Mouse (Mus musculus) midbrain, embryonic 14.5 days (tissue): Measurements from ENCODE around the gene Sbno1. TPM values are rescaled to one million over a fixed set of nuclear protein-coding genes. Genes with fewer than 3 reads are reported as not detected.

ENCODE experiments used
- ATAC-seq: fragments of 200-750 bp; cut with Nextera tagmentation; 2 replicates; pipeline ENCODE4 v1.8.0; 2017; ENCODE audit warnings: moderate number of reproducible peaks, moderate library complexity; ENCODE audit not compliant: low FRiP score, low TSS enrichment
- DNase-seq: peaks from one replicate; pipeline ENCODE4 v3.0.0-alpha.2; 2015
- H3K27ac ChIP-seq: fragments of 300-500 bp; sonication (generic); replicated peaks from 2 replicates; pipeline ENCODE4 v1.5.1; 2014; ENCODE audit warnings: mild to moderate bottlenecking, low read depth, low read length, moderate library complexity
- H3K27me3 ChIP-seq: fragments of 300-500 bp; sonication (generic); 2 replicates; pipeline ENCODE4 v1.6.1; 2014; ENCODE audit warnings: low read length, control low read depth, mixed read lengths; ENCODE audit not compliant: control insufficient read depth, insufficient read depth
- H3K36me3 ChIP-seq: fragments of 300-500 bp; sonication (generic); 2 replicates; pipeline ENCODE4 v1.6.1; 2014; ENCODE audit warnings: low read length, control low read depth; ENCODE audit not compliant: control insufficient read depth, insufficient read depth
- H3K4me1 ChIP-seq: fragments of 300-500 bp; sonication (generic); 2 replicates; pipeline ENCODE4 v1.6.1; 2014; ENCODE audit warnings: mild to moderate bottlenecking, antibody characterized with exemption, low read length, control low read depth; ENCODE audit not compliant: control insufficient read depth, insufficient read depth
- H3K4me2 ChIP-seq: fragments of 300-500 bp; sonication (generic); 2 replicates; pipeline ENCODE4 v1.6.1; 2014; ENCODE audit warnings: mild to moderate bottlenecking, low read length, moderate library complexity
- H3K4me3 ChIP-seq: fragments of 300-500 bp; sonication (generic); replicated peaks from 2 replicates; pipeline ENCODE4 v1.5.1; 2014; ENCODE audit warnings: low read depth, low read length
- H3K9ac ChIP-seq: fragments of 300-500 bp; sonication (generic); replicated peaks from 2 replicates; pipeline ENCODE4 v1.6.1; 2014; ENCODE audit warnings: mild to moderate bottlenecking, low read length, moderate library complexity
- H3K9me3 ChIP-seq: fragments of 300-500 bp; sonication (generic); 2 replicates; pipeline ENCODE4 v1.6.1; 2016; ENCODE audit warnings: low read length, control low read depth, mixed read lengths; ENCODE audit not compliant: control insufficient read depth
- WGBS: fragments of 180-500 bp; shearing (Covaris S2); extraction: QIAGEN DNeasy Blood & Tissue Kit; methylation state at CpG from one replicate; pipeline ENCODE4 v1.1.7; 2014; 5-methylcytosine and 5-hydroxymethylcytosine counted together
- polyA plus RNA-seq: library from polyadenylated mRNA; unstranded; fragments of >200 nt; fragmentation: Nextera tagmentation; extraction: Ambion mirVana; gene quantifications from 2 replicates; pipeline ENCODE4 v1.2.1, GENCODE M21; 2014

Sbno1 gene
- polyA plus RNA-seq, 1 experiment from 2014 or later: 114 TPM

DNA sequence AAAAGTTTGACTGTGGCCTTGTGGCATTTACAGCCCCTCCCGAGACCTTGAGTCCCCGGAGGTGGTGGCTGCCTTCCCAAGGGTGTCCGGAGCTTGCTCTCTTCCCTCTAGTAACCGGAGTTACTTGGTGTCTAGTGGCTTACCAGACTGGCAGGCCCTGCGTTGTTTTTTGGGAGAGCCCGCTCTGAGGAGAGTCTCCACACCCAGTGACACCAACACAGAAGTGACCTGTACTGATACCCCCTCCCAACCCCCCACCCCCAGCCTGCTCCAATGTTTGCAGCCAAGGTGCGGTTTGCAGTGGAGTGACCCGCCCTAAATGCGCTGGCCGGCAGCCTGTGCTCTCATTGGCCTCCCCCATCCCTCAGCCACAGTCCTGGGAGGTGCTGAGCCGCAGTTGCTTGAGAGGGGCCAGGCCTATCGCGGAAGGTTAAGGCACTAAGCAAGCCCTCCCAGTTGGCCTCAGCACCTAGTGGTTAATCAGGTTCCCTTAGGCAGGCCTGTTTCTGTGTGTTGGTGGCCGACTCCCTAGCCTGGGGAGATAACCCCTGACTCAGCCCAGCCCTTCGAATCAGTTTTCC, 20.6 kb upstream of the Sbno1 start:
- Histone ChIP-seq H3K9me3 (no peaks in the 10 kb centered on the region), H3K36me3 (peaks cover 43% of the 10 kb centered on the region), H3K9ac (peak overlapping the region; percentile 88), H3K27me3 (no peaks in the 10 kb centered on the region), H3K4me1 (peaks cover 15% of the 10 kb centered on the region), H3K4me3 (peak overlapping the region; percentile 81), H3K4me2 (peak overlapping the region; percentile 87), H3K27ac (no peak overlapping the region)
- 4% methylated on average over 15 of the region's 15 CpGs for WGBS
- DNase-seq (peak; percentile 26), ATAC-seq (no peak)

DNA sequence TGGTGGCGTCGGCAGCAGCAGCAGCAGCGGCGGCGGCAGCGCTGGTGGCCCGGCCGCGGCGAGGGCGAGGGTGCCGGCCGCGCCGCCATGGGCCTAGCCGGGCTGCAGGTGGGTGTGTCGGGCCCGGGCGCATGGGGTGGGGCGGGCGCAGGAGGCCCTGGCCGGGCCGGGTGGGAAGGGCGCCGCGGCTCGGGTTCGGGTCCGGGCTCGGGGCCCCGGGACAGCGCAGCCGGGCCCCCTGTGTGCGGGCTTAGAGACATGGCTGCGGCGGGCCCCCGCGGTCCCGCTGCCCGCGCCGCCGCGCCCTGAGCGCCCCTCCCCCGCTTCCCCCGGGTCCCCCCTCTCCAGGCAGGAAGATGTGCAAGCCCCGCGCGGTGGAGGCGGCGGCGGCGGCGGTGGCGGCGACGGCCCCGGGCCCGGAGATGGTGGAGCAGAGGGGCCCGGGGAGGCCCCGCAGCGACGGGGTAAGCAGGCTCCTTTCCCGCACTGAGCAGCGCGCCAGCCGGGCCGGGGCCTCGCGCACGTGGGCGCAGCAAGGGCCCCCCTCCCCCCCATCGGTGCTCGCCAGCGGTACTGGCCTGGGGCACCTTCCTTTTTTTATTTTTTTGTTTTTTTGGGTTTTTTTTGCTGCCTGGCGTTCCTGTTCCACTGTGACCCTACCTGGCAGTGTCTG, 20.0 kb upstream of the Sbno1 start:
- H3K27ac ChIP-seq: peak overlapping the region; percentile 80
- peak overlapping the region; percentile 87 for H3K4me2 ChIP-seq
- H3K36me3 ChIP-seq: peaks cover 37% of the 10 kb centered on the region
- under 1% methylated on average over 67 of the region's 77 CpGs for WGBS
- H3K4me3 ChIP-seq: peak overlapping the region; percentile 81
- H3K27me3 ChIP-seq: no peaks in the 10 kb centered on the region
- no peaks in the 10 kb centered on the region for H3K9me3 ChIP-seq
- ATAC-seq (peak; percentile 71), DNase-seq (peak; percentile 63)
- H3K4me1 ChIP-seq: peaks cover 15% of the 10 kb centered on the region
- peak overlapping the region; percentile 88 for H3K9ac ChIP-seq

DNA sequence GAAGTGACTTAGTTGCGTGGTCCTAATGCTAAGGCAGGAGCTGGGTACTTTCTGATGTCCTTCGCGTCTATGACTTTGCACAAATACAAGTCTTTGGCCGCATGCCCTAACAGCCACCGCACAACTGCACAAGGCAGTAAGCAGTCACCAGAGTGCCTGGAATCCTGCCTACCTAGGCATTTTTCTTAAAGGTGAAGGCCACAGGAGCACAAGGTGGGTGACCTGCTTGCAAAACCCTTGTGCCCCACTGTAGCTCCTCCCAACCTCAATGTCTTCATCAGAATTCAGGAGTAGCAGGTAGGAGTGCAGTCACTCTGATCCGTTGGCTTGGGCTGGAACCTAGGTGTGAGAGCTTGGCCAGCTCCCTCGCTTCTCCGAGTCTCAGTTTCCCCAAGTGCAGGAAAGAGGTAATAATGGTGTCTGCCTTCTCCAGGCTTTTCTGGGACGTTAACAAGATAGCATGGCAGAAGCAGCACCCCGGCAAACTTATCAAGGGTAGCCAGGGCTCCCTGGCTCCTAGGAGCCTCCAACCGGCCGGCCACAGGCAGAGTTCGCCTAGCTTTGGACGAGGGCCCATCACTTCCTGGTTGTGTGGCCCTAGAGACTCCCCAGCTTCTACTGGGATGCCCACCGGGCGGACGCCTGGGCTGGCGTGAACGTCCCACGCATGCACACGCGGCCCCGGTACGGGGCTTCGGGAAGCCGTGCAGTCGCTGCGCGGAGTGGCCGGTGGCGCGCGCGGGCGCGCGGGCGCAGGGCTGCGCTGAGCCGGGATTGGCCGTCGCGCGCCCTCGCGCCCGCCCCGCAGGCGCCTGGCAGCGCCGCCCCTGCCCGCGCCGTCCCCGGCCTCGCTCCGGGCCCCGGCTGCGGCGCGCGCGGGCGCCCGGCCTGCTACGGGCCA, 19.1 kb upstream of the Sbno1 start:
- WGBS: 7% methylated on average over 42 of the region's 66 CpGs
- Histone ChIP-seq H3K9me3 (no peaks in the 10 kb centered on the region), H3K4me2 (peak overlapping the region; percentile 87), H3K27ac (peak overlapping the region; percentile 80), H3K27me3 (no peaks in the 10 kb centered on the region), H3K4me1 (peaks cover 18% of the 10 kb centered on the region), H3K9ac (peak overlapping the region; percentile 88), H3K4me3 (peak overlapping the region; percentile 81), H3K36me3 (peaks cover 28% of the 10 kb centered on the region)
- ATAC-seq (peak; percentile 92), DNase-seq (peak; percentile 94)

DNA sequence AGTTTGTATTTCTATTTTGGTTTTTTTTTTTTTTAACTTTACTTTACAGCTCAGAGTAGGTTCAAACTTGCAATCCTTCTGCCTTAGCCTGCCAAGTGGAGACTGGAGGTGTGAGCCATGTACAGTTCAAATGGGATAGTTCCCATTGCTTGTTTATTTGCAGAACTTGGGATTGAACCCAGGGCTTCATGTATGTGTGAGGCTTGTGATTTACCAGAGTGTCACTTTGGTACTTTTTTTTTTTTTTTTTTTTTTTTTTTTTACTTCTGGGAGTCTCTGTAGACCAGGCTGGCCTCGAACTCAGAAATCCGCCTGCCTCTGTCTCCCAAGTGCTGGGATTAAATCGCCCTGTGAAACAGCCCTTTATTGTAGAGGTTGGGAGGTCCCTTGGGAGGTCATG, 18.4 kb upstream of the Sbno1 start:
- WGBS: 71% methylated on average over 3 of the region's 3 CpGs
- no peak overlapping the region for H3K9ac ChIP-seq
- no peaks in the 10 kb centered on the region for H3K27me3 ChIP-seq
- peaks cover 22% of the 10 kb centered on the region for H3K36me3 ChIP-seq
- H3K4me3 ChIP-seq: no peak overlapping the region
- H3K27ac ChIP-seq: no peak overlapping the region
- H3K4me1 ChIP-seq: peaks cover 18% of the 10 kb centered on the region
- no peaks in the 10 kb centered on the region for H3K9me3 ChIP-seq
- no peak for DNase-seq
- no peak for ATAC-seq
- H3K4me2 ChIP-seq: no peak overlapping the region

DNA sequence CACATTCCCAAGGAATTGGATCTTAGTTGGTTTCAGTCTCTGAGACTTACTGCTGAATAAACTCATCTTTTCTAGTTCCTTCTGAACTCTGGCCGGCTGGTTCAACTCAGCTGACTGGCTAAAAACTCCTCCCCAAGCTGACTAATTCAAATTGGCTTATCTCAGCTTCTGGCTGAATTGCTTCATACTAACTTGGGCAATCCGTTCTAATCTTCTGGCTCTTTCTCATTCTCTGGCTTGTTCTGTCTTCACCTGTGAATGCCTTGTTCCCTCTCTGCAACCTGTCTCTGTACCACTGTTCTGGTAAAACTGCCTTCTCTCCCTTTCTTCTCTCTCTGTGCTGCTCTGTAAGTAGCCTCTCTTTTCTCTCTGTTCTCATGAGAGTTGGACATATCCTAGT, 16.8 kb upstream of the Sbno1 start:
- no peak overlapping the region for H3K4me3 ChIP-seq
- H3K9me3 ChIP-seq: no peaks in the 10 kb centered on the region
- no peaks in the 10 kb centered on the region for H3K27me3 ChIP-seq
- WGBS: 88% methylated on average over 2 of the region's 2 CpGs
- no peak overlapping the region for H3K27ac ChIP-seq
- DNase-seq: no peak
- peaks cover 7% of the 10 kb centered on the region for H3K36me3 ChIP-seq
- no peak for ATAC-seq
- H3K4me2 ChIP-seq: no peak overlapping the region
- peaks cover 18% of the 10 kb centered on the region for H3K4me1 ChIP-seq
- H3K9ac ChIP-seq: no peak overlapping the region

DNA sequence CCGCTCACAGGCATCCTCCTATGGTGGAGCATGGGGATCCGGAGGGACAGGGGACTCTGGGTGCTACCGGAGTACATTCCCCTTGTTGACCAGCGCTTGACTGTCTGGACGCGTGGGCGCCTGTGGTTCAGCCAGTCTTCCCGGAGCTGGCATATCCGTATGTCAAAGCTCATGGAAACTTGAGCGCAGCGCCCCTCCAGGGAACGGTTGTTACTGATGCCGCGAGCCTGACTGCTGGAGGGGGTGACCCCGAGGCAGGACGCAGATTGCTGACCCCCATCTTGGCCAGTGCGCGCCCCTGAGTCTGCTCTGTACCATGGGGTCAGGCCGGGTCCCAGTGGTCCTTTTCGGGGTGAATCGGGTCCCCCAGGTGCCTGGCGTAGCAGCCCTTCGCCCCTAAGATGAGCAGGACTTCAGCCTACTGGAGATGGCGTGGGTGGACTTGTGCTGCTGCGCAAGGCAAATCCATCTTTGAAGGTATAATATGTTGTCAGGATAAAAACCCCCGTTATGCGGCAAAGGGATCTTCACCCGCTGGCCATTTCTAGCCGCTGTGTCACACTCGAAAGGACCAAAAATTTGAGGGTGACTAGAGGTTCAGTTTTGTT, 14.4 kb upstream of the Sbno1 start:
- Histone ChIP-seq H3K36me3 (no peaks in the 10 kb centered on the region), H3K4me2 (peak overlapping the region; percentile 98), H3K9ac (peak overlapping the region; percentile 56), H3K27me3 (no peaks in the 10 kb centered on the region), H3K27ac (peak overlapping the region; percentile 70), H3K4me1 (peaks cover 7% of the 10 kb centered on the region; the same call in 1 of the 2 replicates), H3K9me3 (no peaks in the 10 kb centered on the region), H3K4me3 (peak overlapping the region; percentile 65)
- DNase-seq (peak; percentile 73), ATAC-seq (no peak)
- under 1% methylated on average over 30 of the region's 30 CpGs for WGBS

DNA sequence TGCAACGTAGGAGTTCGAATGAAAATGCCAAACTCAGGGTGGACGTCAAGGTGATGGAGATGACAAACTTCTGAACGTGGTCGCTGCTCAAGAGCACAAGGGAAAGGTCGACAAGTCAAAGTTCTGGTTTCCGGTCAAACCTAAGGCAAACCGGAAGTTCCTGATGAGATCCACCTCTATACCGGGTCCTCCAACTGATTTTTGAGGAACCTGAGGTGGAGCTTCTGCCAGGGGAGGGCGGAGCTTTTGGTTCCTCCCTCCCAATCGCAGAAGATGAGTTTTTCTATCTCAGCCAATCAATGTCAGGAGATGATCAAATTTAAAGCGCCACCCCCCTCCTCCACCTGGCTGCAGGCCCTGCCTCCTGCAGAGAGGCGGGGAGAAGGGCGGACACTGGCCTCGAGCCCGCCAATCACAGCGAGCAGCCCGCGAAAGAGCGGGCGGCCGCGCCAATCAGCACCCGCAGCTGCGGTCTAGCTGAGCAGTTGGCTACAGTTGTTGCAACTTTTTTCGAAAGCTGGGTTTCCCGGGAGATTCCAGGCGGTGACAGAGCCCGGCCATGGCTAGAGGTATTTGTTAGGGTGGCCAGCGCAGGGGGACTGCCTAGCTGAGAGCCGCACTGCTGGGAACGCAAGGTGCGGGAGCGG, 13.8 kb upstream of the Sbno1 start, which contains the start of gene Kmt5a:
Gene Kmt5a (plus strand): TSS at position 484 of the 647 bp plus-strand sequence.
- no peaks in the 10 kb centered on the region for H3K27me3 ChIP-seq
- H3K4me3 ChIP-seq: peak within 1 kb of the TSS; percentile 65
- peak within 1 kb of the TSS; percentile 70 for H3K27ac ChIP-seq
- H3K4me2 ChIP-seq: peak within 1 kb of the TSS; percentile 98
- WGBS: 1% methylated on average over 34 of the region's 34 CpGs
- H3K9me3 ChIP-seq: no peaks in the 10 kb centered on the region
- peak within 1 kb of the TSS; percentile 56 for H3K9ac ChIP-seq
- no peaks in the 10 kb centered on the region for H3K36me3 ChIP-seq
- H3K4me1 ChIP-seq: peaks cover 4% of the 10 kb centered on the region; the same call in 1 of the 2 replicates
- peak; percentile 97 for ATAC-seq
- DNase-seq: peak; percentile 96

DNA sequence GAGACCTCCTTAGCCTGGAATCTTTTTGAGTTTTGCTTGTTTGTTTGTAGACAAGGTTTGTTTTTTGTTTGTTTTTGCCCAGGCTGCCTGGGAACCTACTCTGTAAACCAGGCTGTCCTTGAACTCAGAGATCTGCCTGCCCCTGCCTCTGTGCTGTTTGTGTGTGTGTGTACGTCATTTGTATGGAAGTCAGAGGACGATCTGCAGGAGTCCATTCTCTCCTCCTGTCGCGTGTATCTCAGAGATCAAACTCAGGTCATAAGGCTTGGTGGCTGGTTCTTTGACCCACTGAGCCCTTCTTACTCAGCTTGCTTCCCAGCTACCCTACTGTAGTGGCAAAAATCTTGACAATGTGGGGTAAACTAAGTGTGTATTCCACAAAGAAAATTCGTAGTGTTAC, 12.9 kb upstream of the Sbno1 start:
- 65% methylated on average over 5 of the region's 5 CpGs for WGBS
- ATAC-seq: no peak
- DNase-seq: no peak
- peak overlapping the region; percentile 98; the same call in 1 of the 2 replicates for H3K4me2 ChIP-seq
- H3K9me3 ChIP-seq: no peaks in the 10 kb centered on the region
- H3K27ac ChIP-seq: no peak overlapping the region
- peaks cover 3% of the 10 kb centered on the region; the same call in 1 of the 2 replicates for H3K4me1 ChIP-seq
- no peaks in the 10 kb centered on the region for H3K36me3 ChIP-seq
- no peak overlapping the region for H3K4me3 ChIP-seq
- H3K27me3 ChIP-seq: no peaks in the 10 kb centered on the region
- H3K9ac ChIP-seq: no peak overlapping the region
